Mouse (Mus musculus) natural killer cell, adult 2 months (primary cell): ENCODE data around the gene Atp1b3.
A peak's percentile ranks its signal among the peaks of the same experiment; 100 is the strongest.
"Not testable (repeated sequence)": the region's sequence is repeated elsewhere in the genome, so short reads cannot be mapped to it uniquely, and the experiment has no call there.

Experiments
- DNase-seq, 2 experiments: peaks; one replicate each; pipeline ENCODE4 v3.0.0; 2022; ENCODE audit warnings: low spot score in 2 of 2

Atp1b3 gene

DNA sequence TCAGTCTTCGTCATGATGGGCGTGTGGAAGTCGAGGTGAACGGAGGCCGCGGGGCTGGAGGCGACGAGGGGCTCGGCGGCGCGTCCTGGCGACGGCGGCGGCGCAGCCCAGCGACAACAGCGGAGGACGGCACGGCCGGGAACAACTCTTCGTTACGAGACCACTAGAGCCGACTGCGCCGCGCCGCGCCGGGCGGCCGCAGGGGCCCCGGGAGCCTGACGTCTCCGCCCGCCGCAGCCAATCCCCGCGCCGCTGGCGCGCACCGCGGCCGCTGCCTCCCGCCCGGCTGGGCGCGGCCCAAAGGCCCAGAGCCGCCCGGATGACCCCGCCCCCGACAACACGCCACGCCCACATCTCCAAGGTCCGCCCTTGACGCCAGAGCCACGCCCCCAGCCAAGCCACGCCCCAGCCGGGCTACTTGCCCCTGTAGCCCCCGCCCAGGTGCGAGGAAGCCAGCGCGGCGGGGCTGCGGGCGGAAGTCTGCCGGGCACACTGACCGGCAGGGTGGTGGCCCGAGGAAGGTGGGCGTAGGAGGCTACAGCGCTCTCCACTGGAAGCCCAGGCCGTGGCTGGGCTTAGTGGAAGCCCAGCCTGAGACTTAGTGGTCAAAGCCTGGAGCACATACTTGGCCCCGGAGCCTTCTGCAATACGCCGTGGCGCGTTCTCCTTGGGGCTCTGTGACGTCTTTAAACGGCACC, at the start of gene Atp1b3:
Atp1b3 (minus strand) TSS at position 302 of the 698 bp plus-strand sequence.
- DNase-seq, result peak; percentile 100

DNA sequence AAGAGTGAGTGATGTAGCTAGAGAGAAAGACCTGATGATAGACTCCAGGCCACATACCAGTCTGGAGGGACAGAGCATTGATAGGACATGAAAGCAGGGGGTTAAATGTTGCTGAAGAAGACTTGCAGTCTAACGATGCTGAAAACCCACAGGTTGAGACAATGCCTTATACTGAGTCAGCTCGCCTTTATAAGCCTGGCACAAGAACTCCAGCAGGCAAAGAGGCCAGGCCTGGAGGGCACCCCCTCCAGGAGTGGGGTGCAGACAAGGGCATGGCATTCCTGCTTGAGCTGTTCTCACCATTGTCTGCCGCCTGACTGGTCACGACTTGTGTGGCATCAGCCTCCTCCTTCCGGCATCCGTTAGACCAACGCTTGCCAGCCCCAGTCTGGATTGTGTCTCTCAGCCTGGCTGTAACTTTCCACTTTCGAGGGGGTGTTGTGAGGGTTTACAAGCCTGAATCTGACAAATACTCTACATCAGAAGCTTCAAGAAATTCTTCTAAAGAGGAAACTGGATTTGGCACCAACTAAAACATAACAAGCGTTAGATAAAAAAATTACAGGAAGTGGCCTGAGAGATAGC, 48.7 kb upstream of the Atp1b3 start:
- DNase-seq, result no peak

DNA sequence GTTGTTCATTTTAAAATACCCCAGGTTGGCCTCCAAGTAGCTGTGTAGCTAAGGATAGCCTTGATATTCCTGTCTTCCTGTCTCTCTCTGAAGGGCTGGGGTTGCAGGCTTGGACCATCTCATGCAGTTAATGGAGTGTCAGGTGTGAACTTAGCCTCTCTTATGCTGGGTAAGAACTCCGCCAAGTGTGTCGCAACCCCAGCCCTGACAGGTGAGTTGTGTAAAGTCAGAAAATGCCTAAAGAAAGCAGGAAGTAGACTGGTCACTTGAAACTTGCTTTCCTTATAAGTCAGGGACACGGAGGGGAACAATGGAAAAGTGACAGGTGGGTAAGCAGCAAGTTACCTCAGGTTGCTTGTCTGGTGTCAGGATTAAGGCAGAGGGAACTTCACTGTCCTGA, 40.1 kb upstream of the Atp1b3 start:
- no peak for DNase-seq

DNA sequence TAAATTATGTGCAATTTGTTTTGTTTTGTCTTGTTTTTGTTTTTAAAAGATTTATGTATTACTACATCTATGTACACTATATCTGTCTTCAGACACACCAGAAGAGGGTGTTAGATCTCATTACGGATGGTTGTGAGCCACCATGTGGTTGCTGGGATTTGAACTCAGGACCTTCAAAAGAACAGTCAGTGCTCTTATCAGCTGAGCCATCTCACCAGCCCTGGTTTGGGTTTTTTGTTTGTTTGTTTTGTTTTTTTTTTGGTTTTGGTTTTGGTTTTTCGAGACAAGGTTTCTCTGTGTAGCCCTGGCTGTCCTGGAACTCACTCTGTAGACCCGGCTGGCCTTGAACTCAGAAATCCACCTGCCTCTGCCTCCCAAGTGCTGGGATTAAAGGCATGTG, 35.7 kb upstream of the Atp1b3 start:
- not testable (repeated sequence) for DNase-seq

DNA sequence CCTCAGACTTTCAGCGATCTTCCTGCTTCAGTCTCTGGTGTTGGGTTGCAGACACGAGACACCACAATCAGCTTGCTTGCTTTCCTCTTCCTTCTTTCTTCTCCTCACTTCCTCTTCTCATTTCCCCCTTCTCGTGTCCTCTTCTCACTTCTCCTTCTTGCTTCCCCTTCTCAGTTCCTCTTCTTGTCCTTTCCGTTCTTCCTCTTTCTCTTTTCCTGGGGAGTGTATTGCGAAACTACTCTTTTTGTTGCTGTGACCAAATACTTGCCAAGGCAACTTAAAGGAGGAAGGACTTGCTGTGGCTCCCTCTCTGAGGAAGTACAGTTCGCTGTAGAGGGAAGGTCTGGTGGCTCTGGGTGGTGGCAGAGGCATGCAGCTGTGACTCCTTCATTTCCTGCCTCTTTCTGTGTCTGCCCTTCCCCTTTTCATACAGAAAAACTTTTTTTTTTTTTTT, 35.2 kb upstream of the Atp1b3 start:
- DNase-seq, result peak; percentile 44 to 84

DNA sequence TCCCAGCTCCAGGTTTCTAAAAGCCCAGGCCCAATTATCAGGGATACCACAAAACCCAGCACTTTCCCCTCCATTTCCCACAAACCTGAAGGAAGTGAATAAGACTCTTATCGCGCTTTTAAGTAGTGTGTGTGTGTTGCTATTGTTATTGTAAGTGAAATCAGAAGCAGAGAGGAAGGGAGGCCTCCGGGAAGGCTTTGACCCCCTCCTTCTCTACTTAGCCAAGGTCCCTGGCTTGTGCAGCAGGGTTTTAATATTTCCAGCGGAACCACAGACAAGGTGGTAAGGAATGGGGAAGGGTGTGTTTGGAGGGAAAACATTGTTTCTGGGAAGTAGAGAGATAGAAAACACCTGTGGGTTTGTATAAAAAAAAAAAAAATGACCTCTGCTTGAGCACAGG, 34.4 kb upstream of the Atp1b3 start:
- no peak for DNase-seq

DNA sequence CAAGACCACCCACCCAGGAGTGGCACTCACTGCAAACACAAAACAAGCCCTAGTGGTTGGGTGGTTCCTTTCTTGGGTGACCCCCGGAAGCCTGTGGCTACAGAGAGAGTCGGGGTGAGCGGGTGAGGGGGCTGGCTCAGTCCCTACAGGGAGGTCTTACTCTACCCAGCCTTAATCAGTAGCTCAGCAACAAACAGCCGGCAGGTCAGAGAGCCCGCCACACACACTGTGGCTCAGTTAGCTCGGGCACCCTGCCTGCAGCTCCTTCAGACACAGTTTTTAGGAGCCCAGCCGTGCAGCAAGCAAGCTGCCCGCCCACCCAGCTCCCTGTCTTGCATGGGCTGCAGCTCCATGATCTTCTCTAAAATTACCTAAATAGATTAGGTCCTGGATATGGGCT, 33.9 kb upstream of the Atp1b3 start:
- DNase-seq, result no peak

DNA sequence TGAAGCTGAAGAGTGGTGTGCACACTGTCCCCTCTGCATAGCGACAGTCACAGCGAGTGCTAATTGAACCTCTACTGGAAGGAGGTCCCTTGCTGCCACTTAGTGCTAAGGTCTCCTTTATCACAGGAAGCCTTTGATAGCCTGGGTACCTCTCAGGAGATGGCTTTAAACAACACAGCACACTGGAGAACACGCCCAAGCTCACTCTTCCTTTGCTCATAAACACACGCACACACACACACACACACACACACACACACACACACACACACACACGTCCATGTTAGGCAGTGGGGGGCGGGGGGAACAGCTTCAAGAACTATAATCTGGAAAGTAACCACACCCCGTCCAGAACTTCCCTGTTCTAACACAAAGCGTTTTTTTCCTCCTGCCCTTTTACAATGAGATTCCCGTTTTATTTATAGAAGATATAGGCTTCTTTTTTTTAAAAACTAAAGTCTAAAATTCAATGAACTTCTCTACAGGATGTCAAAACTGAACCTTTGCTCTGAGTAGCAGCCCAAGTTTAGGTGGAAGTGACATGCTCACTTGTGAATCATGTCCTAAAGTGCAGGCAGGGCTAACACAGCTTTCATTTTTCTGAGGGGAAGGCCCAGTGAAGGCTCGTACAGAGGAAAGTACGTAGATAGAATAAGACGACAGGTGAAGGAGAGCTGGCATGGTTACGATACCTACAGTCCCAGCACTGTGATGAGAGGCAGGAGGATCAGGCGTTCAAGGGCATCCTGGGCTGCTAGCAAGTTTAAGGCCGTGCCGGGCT, 30.9 kb upstream of the Atp1b3 start:
- DNase-seq, result peak; percentile 50 to 52

DNA sequence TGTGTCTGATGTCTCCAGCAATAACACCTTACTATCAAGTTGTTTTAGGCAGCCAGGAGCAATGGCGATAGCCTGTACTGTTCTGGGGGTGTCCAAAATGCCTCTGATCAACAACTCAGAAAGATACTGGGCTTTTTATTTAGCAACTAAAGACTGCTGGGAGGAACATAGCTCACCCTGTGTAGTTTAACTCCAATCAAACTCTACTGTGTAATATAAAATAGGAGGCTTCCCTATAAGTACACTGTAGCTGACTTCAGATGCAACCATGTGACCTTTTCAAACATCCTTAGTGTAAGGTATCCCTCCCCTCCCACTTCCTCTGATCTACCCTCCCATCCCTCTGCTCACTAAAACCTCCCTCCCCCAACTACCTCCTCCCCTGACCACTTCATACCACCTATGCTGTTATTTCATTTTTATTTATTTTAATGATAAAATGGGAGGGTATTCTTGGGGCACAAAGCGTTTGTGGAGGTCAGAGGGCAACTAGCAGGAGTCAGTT, 29.5 kb upstream of the Atp1b3 start:
- no peak for DNase-seq

DNA sequence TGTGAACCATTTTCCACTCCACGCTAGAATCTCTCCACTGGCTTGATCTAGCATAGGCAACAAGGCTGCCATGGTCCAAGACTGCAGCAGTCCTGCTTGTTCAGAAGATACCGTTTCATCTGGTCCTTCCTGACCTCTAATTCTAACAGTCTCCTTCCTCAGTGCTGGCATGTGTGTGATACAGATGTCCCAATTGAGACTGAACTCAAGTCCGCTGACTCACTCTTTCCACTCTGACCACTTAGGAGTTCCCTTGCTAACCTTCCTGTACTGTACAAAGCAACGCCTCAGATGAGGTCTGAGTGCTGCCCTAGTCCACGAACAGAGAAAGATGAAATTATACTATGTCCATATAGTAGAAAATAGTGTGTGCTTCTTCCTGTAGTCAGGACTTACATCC, 28.9 kb upstream of the Atp1b3 start:
- DNase-seq, result peak; percentile 36 to 61

DNA sequence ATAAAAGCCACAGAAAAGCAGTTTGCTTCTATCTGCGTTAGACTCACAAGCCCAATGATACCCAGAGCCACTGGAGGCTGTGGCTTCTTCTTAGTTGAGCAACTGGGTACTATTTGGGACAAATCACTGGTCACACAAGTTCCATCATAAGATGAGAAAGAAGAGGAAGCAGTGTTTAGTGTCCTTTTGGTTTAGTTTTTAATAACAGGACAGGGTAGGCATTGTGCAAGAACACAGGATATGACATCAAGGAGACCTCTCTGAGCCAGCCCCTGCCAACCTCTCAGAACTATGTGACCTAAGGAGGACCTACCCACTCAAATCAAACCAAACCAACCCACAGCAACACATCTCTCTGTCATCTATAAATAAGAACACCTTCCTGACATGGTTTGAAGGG, 27.7 kb upstream of the Atp1b3 start:
- no peak for DNase-seq

DNA sequence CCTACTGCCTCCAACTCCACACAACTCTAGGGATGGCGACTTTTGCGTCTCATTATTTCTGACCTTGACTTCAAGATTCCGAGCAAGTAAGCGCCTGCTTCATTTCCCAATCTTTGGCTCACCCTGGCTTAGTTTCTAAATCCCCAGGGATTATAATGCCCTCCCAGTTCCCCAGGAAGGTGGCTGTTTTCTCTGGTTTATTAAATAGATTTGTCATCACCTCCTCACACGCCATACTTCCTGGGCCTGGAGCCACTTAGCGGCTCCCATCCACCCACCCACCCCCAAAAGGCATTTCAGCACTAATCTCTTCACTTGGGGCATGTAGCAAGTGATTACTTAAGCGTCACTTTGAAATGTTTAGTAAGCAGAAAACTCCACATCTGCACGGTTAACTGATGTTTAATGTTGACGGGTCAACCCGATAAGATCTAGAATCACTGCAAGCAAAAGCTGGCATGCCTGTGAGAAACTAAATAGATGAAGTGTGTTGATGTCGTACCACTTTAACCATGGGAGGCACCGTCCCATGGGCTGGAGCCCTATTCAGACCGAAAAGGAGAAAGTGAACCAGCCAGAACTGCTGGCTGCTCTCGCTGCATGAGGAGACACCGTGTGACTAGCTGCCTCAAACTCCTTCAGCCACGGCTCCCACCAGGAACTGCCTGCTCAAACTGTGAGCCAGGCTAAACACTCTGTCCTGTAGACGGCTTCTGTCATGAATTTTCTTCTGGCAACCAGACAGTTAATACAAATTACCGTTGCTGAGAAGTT, 19.7 kb upstream of the Atp1b3 start:
- no peak for DNase-seq

DNA sequence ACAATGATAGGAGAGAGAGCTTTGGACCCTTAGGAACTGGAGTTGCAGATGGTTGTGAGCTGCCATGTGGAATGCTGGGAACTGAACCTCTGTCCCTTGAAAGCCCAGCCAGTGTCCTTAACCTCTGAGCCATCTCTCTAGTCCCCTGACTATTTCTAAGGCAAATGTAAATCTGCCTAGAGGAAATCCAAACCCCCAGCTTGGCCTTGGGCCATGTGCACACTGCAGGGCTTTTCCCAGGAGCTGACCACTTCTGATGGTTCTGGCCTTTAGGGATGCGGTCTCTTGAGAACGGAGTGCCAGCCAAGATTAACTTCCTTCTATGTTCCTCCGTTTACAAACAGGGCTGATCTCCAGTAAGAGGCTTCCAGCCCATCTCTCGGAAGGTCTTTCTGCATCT, 18.5 kb upstream of the Atp1b3 start:
- no peak for DNase-seq

DNA sequence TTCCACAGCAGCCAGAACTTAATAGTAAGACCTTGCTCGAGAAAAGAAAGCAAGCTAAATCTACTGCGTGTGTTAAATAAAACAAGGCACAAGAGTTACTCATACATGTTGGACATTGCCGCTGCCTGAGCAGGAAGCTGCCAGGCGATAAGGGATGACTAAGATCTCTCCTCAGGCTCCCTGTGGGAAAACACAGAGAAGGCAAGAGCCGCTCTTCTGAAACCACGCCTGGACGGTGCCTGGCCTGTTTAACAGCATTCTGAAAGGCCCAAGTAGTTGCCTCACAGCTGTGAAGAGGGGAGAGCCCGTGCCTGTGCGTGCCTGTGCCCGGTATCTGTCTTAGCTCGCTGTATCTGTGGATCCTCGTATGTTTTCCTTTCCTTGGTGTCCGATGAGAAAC, 17.2 kb upstream of the Atp1b3 start:
- DNase-seq, result no peak

DNA sequence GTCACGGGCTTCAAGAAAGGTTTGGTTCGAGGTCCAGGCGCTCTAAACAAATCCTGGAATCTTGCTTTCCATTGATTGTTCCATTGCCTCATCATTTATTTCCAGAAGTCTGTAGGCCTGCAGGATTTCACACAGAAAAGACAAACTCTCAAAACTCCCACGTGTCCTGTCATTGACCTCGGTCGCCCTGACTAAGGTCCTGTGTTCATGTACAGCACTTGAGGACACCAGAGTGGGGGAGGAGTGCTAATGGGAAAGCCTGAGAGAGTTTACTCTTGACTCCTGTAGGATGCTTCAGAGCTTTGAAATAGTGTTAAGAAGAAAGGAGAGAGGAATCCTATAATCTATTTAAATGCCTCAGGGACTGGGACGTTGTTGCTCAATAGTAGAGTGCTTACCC, 15.3 kb upstream of the Atp1b3 start:
- DNase-seq, result no peak

DNA sequence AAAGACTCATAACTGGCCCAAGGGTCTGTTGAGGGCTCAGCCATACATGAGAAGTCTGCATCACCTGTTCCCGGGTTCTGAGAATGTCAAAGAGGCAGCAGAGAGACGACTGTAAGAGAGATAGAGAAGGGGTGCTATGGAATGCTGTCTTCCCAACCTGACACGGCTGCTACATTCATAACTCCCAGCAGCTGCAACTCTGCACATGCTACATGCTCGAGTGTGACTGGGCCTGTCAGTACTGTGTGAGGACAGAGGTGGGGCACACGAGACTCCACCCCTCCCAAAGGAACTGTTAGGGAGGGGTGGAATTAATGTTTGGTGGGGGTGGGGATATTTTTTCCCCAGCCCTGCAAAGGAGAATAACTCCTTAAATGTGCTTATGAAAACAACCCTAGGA, 14.5 kb upstream of the Atp1b3 start:
- no peak for DNase-seq

DNA sequence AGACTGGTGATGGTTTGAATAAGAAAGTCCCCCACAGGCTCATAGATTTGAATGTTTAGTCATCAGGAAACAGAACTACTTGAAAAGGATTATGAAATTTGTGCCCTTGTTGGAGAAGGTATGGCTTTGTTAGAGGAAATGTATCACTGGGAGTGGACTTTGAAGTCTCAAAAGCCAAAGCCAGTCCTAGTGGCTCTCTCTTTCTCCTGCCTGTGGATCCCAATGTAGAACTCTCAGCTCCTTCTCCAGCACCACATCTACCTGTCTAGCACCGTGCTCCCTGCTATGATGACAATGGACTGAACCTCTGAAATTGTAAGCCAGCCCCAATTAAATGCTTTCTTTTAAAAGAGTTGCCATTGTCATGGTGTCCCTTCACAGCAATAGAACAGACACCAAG, 12.9 kb upstream of the Atp1b3 start:
- no peak for DNase-seq

DNA sequence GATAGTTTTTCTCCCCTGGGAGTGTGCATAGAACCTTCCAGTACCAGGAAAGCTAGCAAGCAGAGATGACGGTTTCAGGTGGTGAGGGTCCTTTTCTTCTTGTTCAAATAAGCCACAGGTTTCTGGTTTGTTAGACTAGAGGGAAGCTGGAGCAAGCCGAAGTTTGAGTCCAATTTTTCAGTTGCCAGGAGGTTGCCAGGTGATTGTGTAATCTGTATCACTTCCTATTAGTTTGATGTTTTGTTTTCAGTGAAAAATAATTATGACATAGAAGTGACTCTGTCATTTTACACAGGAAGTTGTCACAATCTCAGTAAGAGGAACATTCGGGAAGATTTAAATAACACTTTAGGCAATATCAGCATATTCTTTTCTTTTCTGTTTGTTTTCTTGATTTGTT, 11.6 kb upstream of the Atp1b3 start:
- DNase-seq, result no peak

DNA sequence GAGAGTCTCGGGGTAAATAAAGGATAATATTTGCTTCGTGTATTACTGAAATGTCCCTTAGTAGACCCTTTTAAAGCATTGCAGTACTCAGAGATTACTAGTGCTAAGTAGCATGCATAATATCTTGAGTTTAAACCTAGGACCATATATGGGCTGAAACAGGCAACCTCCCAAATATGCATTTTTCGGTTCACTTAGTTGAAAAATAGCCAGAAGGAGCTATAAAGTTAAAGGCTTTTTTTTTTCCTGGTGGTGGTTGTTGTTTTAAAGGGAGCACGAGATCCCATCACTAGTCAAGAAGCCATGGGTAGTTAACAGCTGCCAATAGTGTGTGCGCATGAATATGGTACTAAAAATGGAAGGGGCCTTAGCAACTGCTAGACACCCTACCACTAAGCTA, 6.8 kb upstream of the Atp1b3 start:
- DNase-seq, result no peak

DNA sequence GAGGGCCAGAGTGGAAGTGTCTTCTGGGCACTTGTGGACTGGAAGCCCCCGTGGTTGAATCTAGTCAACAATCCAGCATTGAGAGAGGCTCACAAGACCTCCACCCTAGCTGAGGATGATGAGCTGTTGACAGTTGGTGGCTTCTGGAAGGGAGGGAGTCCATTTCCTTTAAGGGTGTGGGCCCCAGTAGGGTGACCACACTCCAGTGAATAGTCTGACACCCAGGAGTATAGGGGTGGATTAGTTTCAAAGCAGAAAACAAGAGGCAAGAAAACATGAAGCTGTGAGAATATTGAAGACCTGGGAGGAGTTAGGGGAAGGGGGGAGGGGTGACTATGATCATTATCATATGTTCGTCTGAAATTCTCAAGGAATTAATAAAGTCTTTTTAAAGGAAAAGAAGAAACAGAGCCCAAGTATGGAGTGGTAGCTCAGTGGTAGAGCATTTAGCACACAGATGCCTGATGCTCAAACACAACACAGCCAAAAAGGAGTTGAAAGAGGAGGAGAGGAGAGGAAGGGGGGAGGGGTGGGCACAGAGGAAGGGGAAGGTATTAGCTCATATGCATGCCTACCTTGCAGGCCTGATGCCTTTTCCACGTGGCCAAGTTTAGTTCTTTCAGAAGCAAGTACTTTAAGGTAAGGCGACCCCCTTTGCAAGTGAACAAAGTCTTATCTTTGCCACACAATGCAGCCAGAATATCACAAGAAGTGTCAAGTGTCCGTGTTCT, 5.6 kb upstream of the Atp1b3 start:
- no peak for DNase-seq

DNA sequence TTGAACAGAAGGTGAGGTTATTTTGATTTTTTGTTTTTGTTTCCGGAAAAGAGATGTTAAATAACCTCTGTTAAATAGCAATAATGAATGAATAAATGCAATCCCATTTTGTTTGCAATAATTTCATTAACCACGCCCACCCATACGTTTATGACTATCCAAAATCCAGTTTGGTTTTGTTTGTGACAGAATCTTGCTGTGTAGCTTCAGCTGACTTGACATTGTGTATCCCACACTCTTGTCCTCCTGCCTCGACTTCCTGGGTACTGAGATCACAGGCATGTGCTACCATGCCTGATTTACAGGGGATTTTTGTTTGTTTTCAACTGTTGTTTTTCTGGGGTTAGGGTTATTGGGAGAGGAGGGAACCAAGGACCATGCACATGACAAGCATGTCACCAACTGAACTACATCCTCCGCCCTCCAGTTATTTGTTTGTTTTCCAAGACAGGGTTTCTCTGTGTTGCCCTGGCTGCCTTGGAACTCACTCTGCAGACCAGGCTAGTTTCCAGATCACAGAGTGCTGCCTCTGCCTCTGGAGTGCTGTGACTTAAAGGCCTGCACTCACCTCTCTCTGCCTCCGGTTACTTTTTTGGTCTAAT, 1.1 kb upstream of the Atp1b3 start:
- no peak for DNase-seq
